ENCODE assay signal across 8 mouse cellular contexts in genomic region chr11:88046944-88047794, GRCm38 (mm10). TPM values are rescaled to one million over a fixed set of nuclear protein-coding genes. Genes with fewer than 3 reads are reported as not detected.
A peak's percentile ranks its signal among the peaks of the same experiment; 100 is the strongest.
DNase-seq lines count a peak whose midpoint lies in the region; ATAC-seq and TF ChIP-seq lines count a peak whose summit lies in the region.

TSS of gene Srsf1 (plus strand) at chr11:88047373.

- DNase-seq in 416B (ENCODE audit: low read depth) = peak; percentile 99
- peak; percentile 97 for DNase-seq in heart, adult 8-10 months (ENCODE audit: low spot score)
- DNase-seq in kidney, adult 9 months = peak; percentile 98
- peak; percentile 98 for DNase-seq in limb, embryonic 14.5 days (ENCODE audit: low spot score)
- peak; percentile 100 for DNase-seq in midbrain, postnatal 0 days (ENCODE audit: low spot score)
- peak; percentile 95 to 97 for DNase-seq in spleen, postnatal 14 days (ENCODE audit: low spot score in 2 of 2)

- peak; percentile 96 for TF ChIP-seq POLR2A in bone marrow, adult 2 months (IDR thresholded peaks at IDR 0.05; ENCODE audit: borderline replicate concordance, control insufficient read depth, low read depth, low read length)
- TF ChIP-seq POLR2A in limb, embryonic 14.5 days (IDR thresholded peaks at IDR 0.05; ENCODE audit: borderline replicate concordance, extremely low read depth, insufficient read depth, insufficient read length) = peak; percentile 90; the same call in 1 of the 2 replicates

- WGBS in bone marrow, adult 2 months = under 1% methylated on average over 60 of the region's 60 CpGs
- under 1% methylated on average over 60 of the region's 60 CpGs for WGBS in embryonic facial prominence, embryonic 15.5 days
- under 1% methylated on average over 51 of the region's 60 CpGs for WGBS in limb, embryonic 14.5 days
- under 1% methylated on average over 59 of the region's 60 CpGs for WGBS in midbrain, postnatal 0 days

- no peaks in the 10 kb centered on the region for H3K9me3 ChIP-seq in embryonic facial prominence, embryonic 15.5 days (replicated peaks)
- no peaks in the 10 kb centered on the region for H3K9me3 ChIP-seq in limb, embryonic 14.5 days (ENCODE audit: control insufficient read depth, low read length)
- H3K9me3 ChIP-seq in midbrain, postnatal 0 days (ENCODE audit: low read length) = no peaks in the 10 kb centered on the region

- no peaks in the 10 kb centered on the region for H3K27me3 ChIP-seq in embryonic facial prominence, embryonic 15.5 days
- H3K27me3 ChIP-seq in limb, embryonic 14.5 days (ENCODE audit: control insufficient read depth, insufficient read depth, low read length) = no peaks in the 10 kb centered on the region
- H3K27me3 ChIP-seq in midbrain, postnatal 0 days (ENCODE audit: insufficient read depth, low read length) = no peaks in the 10 kb centered on the region

- H3K4me3 ChIP-seq in bone marrow, adult 2 months (replicated peaks; ENCODE audit: control insufficient read depth, low read depth, low read length) = peak within 1 kb of the TSS; percentile 97
- peak within 1 kb of the TSS; percentile 78 for H3K4me3 ChIP-seq in embryonic facial prominence, embryonic 15.5 days (replicated peaks)
- H3K4me3 ChIP-seq in limb, embryonic 14.5 days (replicated peaks; ENCODE audit: low read length) = peak within 1 kb of the TSS; percentile 91
- H3K4me3 ChIP-seq in midbrain, postnatal 0 days (ENCODE audit: low read depth, low read length) = peak within 1 kb of the TSS; percentile 95

- peak; percentile 95 for ATAC-seq in embryonic facial prominence, embryonic 15.5 days (ENCODE audit: insufficient number of reproducible peaks, low FRiP score, low TSS enrichment, low read depth)
- ATAC-seq in limb, embryonic 14.5 days (ENCODE audit: low FRiP score, low read depth) = peak; percentile 92
- ATAC-seq in midbrain, postnatal 0 days (ENCODE audit: low FRiP score) = peak; percentile 93

- H3K4me2 ChIP-seq in embryonic facial prominence, embryonic 15.5 days (replicated peaks) = peak within 1 kb of the TSS; percentile 56
- peak within 1 kb of the TSS; percentile 58 for H3K4me2 ChIP-seq in limb, embryonic 14.5 days (replicated peaks; ENCODE audit: low read depth, low read length, severe bottlenecking)
- peak within 1 kb of the TSS; percentile 69 for H3K4me2 ChIP-seq in midbrain, postnatal 0 days (ENCODE audit: low read depth, low read length, poor library complexity, severe bottlenecking)

- peaks cover 15% of the 10 kb centered on the region for H3K36me3 ChIP-seq in embryonic facial prominence, embryonic 15.5 days
- peaks cover 28% of the 10 kb centered on the region for H3K36me3 ChIP-seq in limb, embryonic 14.5 days (ENCODE audit: control insufficient read depth, insufficient read depth, low read length)
- no peaks in the 10 kb centered on the region; the same call in 1 of the 2 replicates for H3K36me3 ChIP-seq in midbrain, postnatal 0 days (ENCODE audit: insufficient read depth, low read length)

- H3K9ac ChIP-seq in embryonic facial prominence, embryonic 15.5 days = peak within 1 kb of the TSS; percentile 87
- H3K9ac ChIP-seq in limb, embryonic 14.5 days (ENCODE audit: low read depth, low read length, severe bottlenecking) = peak within 1 kb of the TSS; percentile 100
- peak within 1 kb of the TSS; percentile 97 for H3K9ac ChIP-seq in midbrain, postnatal 0 days (replicated peaks; ENCODE audit: low read length, poor library complexity, severe bottlenecking)

- TF ChIP-seq CTCF in bone marrow, adult 2 months (IDR thresholded peaks at IDR 0.05; ENCODE audit: control insufficient read depth, insufficient read depth, low read length) = no peak
- peak; percentile 1; the same call in 1 of the 2 replicates for TF ChIP-seq CTCF in midbrain, postnatal 0 days (IDR thresholded peaks at IDR 0.05)

- H3K4me1 ChIP-seq in bone marrow, adult 2 months (ENCODE audit: control insufficient read depth, insufficient read depth, low read length) = peaks cover 2% of the 10 kb centered on the region; the same call in 1 of the 2 replicates
- peaks cover 22% of the 10 kb centered on the region for H3K4me1 ChIP-seq in embryonic facial prominence, embryonic 15.5 days
- peaks cover 23% of the 10 kb centered on the region for H3K4me1 ChIP-seq in limb, embryonic 14.5 days (ENCODE audit: control insufficient read depth, insufficient read depth, low read length)
- H3K4me1 ChIP-seq in midbrain, postnatal 0 days (ENCODE audit: insufficient read depth, low read length) = 0 out of 2 replicates have a peak, but pooled peaks cover 6% of the 10 kb centered on the region

- peak within 1 kb of the TSS; percentile 99 for H3K27ac ChIP-seq in bone marrow, adult 2 months (ENCODE audit: control insufficient read depth, insufficient read depth, low read depth, low read length, poor library complexity)
- peak within 1 kb of the TSS; percentile 98 for H3K27ac ChIP-seq in embryonic facial prominence, embryonic 15.5 days (replicated peaks)
- peak within 1 kb of the TSS; percentile 99 for H3K27ac ChIP-seq in limb, embryonic 14.5 days (replicated peaks; ENCODE audit: low read depth, low read length)
- peak within 1 kb of the TSS; percentile 99 for H3K27ac ChIP-seq in midbrain, postnatal 0 days (ENCODE audit: low read depth, low read length)

RNA-seq across cellular contexts. Expression of gene Srsf1, which starts in this region (rescaled TPM):
- 219 and 249 TPM in 2 replicates for polyA plus RNA-seq in bone marrow, adult 2 months (2011; ENCODE audit: insufficient read depth, insufficient read length, low replicate concordance, missing spikeins)
- polyA plus RNA-seq in embryonic facial prominence, embryonic 15.5 days (2015; fragmentation: Nextera tagmentation; extraction: Ambion mirVana) = 269 and 279 TPM in 2 replicates
- 100 to 1,000 TPM in 3 of 4 experiments, 10 to 100 TPM in 1; 97.6 to 103 (median 102) TPM for total RNA-seq in heart, adult 8-10 months (2022)
- 524 and 556 TPM in 2 replicates for polyA plus RNA-seq in limb, embryonic 14.5 days (2012; rRNA removed)
- polyA plus RNA-seq in limb, embryonic 14.5 days (2014; fragmentation: Nextera tagmentation; extraction: Ambion mirVana) = 338 and 354 TPM in 2 replicates
- total RNA-seq in midbrain, postnatal 0 days (2014; rRNA removed) = 280 and 374 TPM in 2 replicates
- polyA plus RNA-seq in midbrain, postnatal 0 days (2015; fragmentation: Nextera tagmentation; extraction: Ambion mirVana) = 111 and 125 TPM in 2 replicates

Comparison
In these comparisons a context has a peak if more than half of its experiments do, and no peak if none do; other contexts are left out.
1. Peak in every context shown above with its lines: DNase-seq, ATAC-seq, H3K4me3 ChIP-seq and H3K27ac ChIP-seq.